Mouse (Mus musculus): ENCODE data around the gene Tmem130. TPM values are rescaled to one million over a fixed set of nuclear protein-coding genes. Genes with fewer than 3 reads are reported as not detected.

The Tmem130 gene
- polyA plus RNA-seq (2014; fragmentation: Illumina TruSeq; extraction: RNeasy Lipid Tissue Mini Kit (QIAGEN cat#74804); ENCODE audit: low read depth, low replicate concordance): not detected

DNA sequence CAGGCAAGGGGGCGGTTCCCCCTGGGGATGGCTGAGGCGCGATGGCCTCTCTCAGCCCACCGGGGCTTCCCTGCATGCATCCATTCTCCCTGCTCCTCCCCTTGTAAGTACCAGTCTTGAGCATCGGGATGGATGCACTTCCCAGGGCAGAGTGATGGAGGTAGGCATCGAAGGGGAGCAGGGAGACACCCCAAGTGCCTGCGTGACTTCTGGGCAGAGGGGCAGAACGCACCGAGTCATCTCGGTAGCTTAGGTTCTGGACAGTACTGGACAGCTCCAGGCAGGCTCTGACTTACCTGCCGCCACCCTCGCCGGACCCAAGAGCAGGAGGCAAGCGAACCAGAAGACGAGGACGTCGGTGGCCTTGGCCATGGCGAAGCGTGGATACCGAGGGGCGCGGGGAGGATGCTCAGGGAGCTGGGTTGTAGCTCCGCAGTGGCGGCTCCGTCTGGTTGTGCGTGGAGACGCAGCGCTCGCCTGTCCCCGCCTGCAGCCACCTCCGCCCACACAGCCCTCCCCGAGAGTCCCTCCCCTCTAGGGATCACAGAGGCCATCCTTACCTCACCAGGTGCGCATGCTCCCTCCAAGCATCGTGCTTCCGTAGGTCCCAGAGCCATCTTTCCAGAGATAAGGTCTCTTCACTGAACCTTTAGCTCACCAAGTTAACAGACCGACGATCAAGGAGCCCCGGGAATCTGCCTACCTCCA, at the start of gene Tmem130:
Gene Tmem130 (minus strand): TSS at position 658 of the 708 bp plus-strand sequence.

DNA sequence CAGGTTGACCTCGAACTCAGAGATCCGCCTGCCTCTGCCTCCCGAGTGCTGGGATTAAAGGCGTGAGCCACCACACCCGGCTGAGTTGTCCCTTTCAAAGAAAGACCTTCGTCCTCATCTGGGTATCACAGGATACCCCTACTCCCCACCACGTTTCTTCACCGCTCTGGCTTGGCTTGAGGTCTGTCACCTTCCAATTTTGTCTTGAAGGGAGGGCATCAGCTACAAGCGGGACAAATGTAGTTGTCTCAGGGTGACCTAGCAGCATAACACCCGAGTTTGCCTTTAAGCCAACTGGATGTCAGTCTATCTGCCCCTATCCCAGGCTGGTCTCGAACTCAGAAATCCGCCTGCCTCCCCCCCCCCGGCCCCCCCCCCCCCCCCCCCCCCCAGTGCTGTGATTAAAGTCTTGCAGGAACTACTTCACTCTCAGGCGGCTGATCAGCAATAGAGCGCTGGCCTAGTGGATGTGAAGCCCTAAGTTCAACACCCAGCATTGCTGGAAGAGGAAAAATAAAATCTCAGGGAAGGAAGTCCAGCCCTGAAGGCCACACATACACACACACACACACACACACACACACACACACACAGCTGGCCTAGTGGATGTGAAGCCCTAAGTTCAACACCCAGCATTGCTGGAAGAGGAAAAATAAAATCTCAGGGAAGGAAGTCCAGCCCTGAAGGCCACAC, 5.6 kb upstream of the Tmem130 start, which contains the start of gene Trrap:
Gene Trrap (plus strand): TSS at position 627 of the 693 bp plus-strand sequence.

Other genes with a start within 250 kb of the Tmem130 start
- not detected for gene Nptx2, start 215.9 kb downstream of the Tmem130 start, polyA plus RNA-seq (2014; fragmentation: Illumina TruSeq; extraction: RNeasy Lipid Tissue Mini Kit (QIAGEN cat#74804); ENCODE audit: low read depth, low replicate concordance)
- 2.4 TPM for gene Trrap, start 5.9 kb upstream of the Tmem130 start, polyA plus RNA-seq (2014; fragmentation: Illumina TruSeq; extraction: RNeasy Lipid Tissue Mini Kit (QIAGEN cat#74804); ENCODE audit: low read depth, low replicate concordance)
- gene Smurf1, start 204.0 kb upstream of the Tmem130 start, polyA plus RNA-seq (2014; fragmentation: Illumina TruSeq; extraction: RNeasy Lipid Tissue Mini Kit (QIAGEN cat#74804); ENCODE audit: low read depth, low replicate concordance): 4.1 TPM